Mouse (Mus musculus): ENCODE results near the gene Prkca. TPM values are rescaled to one million over a fixed set of nuclear protein-coding genes. Genes with fewer than 3 reads are reported as not detected.

Prkca gene
- polyA plus RNA-seq, 1 experiment from 2014 or later, result 8.5 TPM

- Histone ChIP-seq H3K9me3 (no peaks in the 10 kb centered on the region), H3K4me2 (replicated peaks) (no peak overlapping the region), H3K27me3 (replicated peaks) (no peaks in the 10 kb centered on the region), H3K4me1 (peaks cover 25% of the 10 kb centered on the region), H3K4me3 (no peak overlapping the region), H3K27ac (no peak overlapping the region), H3K36me3 (no peaks in the 10 kb centered on the region), H3K9ac (no peak overlapping the region)
- no peak for ATAC-seq (ENCODE audit: low FRiP score, low read depth)
- 89% methylated on average over 13 of the region's 13 CpGs for WGBS
Observed at GRCm38 (mm10) chr11:108221124-108221835, 122.4 kb downstream of the Prkca start.

DNA sequence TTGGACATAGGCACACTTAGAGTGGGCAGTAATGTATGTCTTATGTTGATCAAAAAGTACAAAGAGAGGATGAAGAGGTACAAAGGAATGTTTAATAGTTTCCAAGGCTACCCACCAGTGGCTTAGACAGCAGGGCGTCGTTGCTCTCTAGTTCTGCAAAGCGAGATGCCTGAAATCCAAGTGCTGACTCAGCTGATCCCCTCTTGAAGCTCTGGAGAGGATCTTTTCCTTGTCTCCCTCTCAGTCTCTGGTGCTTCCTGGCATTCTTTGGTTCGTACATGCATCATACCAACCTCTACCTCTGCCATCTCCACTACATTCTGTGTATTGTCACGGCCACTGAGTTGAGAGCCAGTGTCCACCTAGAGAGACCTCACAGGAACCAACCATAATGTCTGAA lies 123.1 kb downstream of the Prkca start:
- Histone ChIP-seq H3K36me3 (no peaks in the 10 kb centered on the region), H3K4me2 (replicated peaks) (no peak overlapping the region), H3K4me3 (no peak overlapping the region), H3K9me3 (no peaks in the 10 kb centered on the region), H3K27ac (no peak overlapping the region), H3K9ac (no peak overlapping the region), H3K4me1 (peaks cover 25% of the 10 kb centered on the region), H3K27me3 (replicated peaks) (no peaks in the 10 kb centered on the region)
- ATAC-seq (ENCODE audit: low FRiP score, low read depth), result no peak
- 90% methylated on average over 5 of the region's 5 CpGs for WGBS

- 85% methylated on average over 8 of the region's 8 CpGs for WGBS
- H3K4me1 ChIP-seq, result no peaks in the 10 kb centered on the region
- H3K4me2 ChIP-seq (replicated peaks), result no peak overlapping the region
- no peaks in the 10 kb centered on the region for H3K27me3 ChIP-seq (replicated peaks)
- ATAC-seq (ENCODE audit: low FRiP score, low read depth), result no peak
- no peaks in the 10 kb centered on the region for H3K36me3 ChIP-seq
- H3K9ac ChIP-seq, result no peak overlapping the region
- no peak overlapping the region for H3K4me3 ChIP-seq
- no peak overlapping the region for H3K27ac ChIP-seq
- H3K9me3 ChIP-seq, result no peaks in the 10 kb centered on the region
Observed at GRCm38 (mm10) chr11:108217043-108217442, 126.7 kb downstream of the Prkca start.

DNA sequence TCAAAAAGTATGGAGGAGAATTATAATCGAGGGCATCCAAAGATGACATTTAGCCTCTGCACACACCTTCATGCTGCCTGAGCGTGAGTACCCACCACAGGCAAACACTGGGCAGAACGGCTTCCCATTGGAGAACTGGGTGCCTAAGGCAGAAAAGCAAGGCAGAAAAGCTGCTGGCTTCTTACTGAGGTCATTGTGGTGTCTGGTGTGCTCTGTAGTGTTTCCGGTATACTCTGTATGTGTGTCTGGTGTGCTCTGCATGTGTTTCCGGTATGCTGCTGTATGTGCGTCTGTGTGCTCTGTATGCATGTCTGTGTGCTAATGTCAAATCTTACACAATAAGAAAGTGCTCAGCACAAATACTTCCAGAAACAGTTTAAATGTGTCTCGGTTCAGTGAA lies 127.7 kb downstream of the Prkca start:
- Histone ChIP-seq H3K36me3 (no peaks in the 10 kb centered on the region), H3K9me3 (no peaks in the 10 kb centered on the region), H3K27ac (no peak overlapping the region), H3K9ac (no peak overlapping the region), H3K4me3 (no peak overlapping the region), H3K27me3 (replicated peaks) (no peaks in the 10 kb centered on the region), H3K4me2 (replicated peaks) (no peak overlapping the region), H3K4me1 (no peaks in the 10 kb centered on the region)
- no peak for ATAC-seq (ENCODE audit: low FRiP score, low read depth)
- WGBS, result 88% methylated on average over 7 of the region's 7 CpGs

- Histone ChIP-seq H3K9ac (no peak overlapping the region), H3K36me3 (no peaks in the 10 kb centered on the region), H3K27me3 (replicated peaks) (no peaks in the 10 kb centered on the region), H3K4me2 (replicated peaks) (no peak overlapping the region), H3K9me3 (no peaks in the 10 kb centered on the region), H3K4me3 (no peak overlapping the region), H3K4me1 (no peaks in the 10 kb centered on the region), H3K27ac (no peak overlapping the region)
- no peak for ATAC-seq (ENCODE audit: low FRiP score, low read depth)
- WGBS, result 75% methylated on average over 8 of the region's 8 CpGs
Observed at GRCm38 (mm10) chr11:108215466-108215865, 128.3 kb downstream of the Prkca start.

DNA sequence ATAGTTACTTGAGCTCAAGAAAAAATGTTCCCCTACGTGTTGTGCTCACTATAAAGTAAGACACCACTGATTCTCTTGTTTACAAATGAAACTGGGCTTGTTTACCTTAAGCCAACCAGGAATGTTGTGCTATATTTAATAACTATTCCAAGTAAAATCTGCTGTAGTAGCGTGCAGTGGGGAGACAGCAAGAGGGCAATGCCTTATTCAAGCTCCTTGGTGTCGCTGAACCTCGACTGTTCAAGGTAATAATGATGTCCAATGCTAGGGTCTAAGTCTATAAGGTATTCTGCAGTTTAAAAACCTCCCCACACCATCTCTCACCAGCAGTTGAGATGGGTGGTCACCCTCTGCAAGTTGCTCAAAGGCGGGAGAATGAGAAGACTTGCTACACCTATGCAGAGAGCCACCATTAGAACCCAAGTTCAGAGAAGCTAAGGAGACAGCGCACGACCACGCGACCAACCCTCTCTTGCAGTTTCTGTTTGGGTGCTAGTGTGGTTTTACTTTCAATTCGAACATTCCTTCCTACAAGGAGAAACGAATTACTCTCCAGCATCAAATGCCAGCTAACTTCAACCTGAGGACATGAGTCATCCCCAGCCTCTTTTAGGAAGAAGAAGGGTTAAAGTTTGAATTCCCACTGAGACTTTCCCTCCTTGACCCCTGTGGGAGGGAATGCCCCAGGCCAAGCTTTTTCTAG lies 129.1 kb downstream of the Prkca start:
- 90% methylated on average over 11 of the region's 11 CpGs for WGBS
- ATAC-seq (ENCODE audit: low FRiP score, low read depth), result no peak
- no peak overlapping the region for H3K4me3 ChIP-seq
- H3K9me3 ChIP-seq, result no peaks in the 10 kb centered on the region
- no peak overlapping the region for H3K9ac ChIP-seq
- no peaks in the 10 kb centered on the region for H3K4me1 ChIP-seq
- H3K36me3 ChIP-seq, result no peaks in the 10 kb centered on the region
- no peak overlapping the region for H3K27ac ChIP-seq
- H3K4me2 ChIP-seq (replicated peaks), result no peak overlapping the region
- no peaks in the 10 kb centered on the region for H3K27me3 ChIP-seq (replicated peaks)

DNA sequence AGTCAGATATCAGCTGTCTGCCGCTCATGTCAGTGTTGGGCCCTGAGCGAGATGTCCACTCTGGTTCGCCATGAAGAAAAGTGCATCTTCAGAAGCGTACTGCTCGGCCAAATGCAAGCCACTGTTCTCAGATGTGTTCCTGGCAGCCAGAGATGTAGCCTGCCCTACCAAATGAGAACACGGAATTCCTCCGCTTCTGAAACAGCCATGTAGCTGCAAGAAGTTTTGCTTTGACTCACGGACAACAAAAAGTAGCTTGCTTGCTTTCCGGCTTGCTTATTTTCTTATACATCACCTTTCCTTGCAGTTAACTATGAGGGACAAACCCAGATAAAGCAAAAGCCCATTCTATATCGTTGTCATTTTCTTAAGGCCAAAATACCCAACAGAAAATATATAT lies 129.9 kb downstream of the Prkca start:
- Histone ChIP-seq H3K27ac (no peak overlapping the region), H3K4me2 (replicated peaks) (no peak overlapping the region), H3K9me3 (no peaks in the 10 kb centered on the region), H3K4me1 (no peaks in the 10 kb centered on the region), H3K27me3 (replicated peaks) (no peaks in the 10 kb centered on the region), H3K4me3 (no peak overlapping the region), H3K9ac (no peak overlapping the region), H3K36me3 (no peaks in the 10 kb centered on the region)
- no peak for ATAC-seq (ENCODE audit: low FRiP score, low read depth)
- WGBS, result 95% methylated on average over 10 of the region's 10 CpGs

GRCm38 (mm10) chr11:108212638-108213037 lies 131.1 kb downstream of the Prkca start:
- Histone ChIP-seq H3K4me3 (no peak overlapping the region), H3K4me2 (replicated peaks) (no peak overlapping the region), H3K9ac (no peak overlapping the region), H3K4me1 (no peaks in the 10 kb centered on the region), H3K27ac (no peak overlapping the region), H3K36me3 (no peaks in the 10 kb centered on the region), H3K9me3 (no peaks in the 10 kb centered on the region), H3K27me3 (replicated peaks) (no peaks in the 10 kb centered on the region)
- ATAC-seq (ENCODE audit: low FRiP score, low read depth), result no peak
- 89% methylated on average over 5 of the region's 5 CpGs for WGBS

GRCm38 (mm10) chr11:108212030-108212429 lies 131.7 kb downstream of the Prkca start:
- ATAC-seq (ENCODE audit: low FRiP score, low read depth), result no peak
- H3K4me1 ChIP-seq, result no peaks in the 10 kb centered on the region
- no peak overlapping the region for H3K9ac ChIP-seq
- H3K9me3 ChIP-seq, result no peaks in the 10 kb centered on the region
- 99% methylated on average over 6 of the region's 6 CpGs for WGBS
- H3K27me3 ChIP-seq (replicated peaks), result no peaks in the 10 kb centered on the region
- no peaks in the 10 kb centered on the region for H3K36me3 ChIP-seq
- no peak overlapping the region for H3K4me2 ChIP-seq (replicated peaks)
- no peak overlapping the region for H3K27ac ChIP-seq
- H3K4me3 ChIP-seq, result no peak overlapping the region

DNA sequence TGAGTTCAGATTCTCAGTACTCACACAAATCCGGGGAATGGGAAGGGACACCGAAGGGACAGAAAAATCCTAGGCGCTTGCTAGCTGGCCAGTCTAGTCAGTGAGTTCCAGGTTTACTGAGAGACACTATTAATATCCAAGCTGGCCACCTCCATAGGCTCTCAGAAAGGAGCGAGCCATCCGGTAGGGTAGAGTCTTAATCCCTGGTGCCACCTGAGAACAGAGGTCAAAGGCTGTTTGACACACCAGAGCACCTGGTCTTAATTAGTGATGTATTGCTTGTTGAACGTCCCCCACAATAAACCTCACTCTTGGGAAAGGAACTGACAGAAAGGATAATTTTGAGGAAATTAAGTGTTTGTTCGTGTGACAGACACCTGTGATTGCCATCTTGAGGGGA lies 133.0 kb downstream of the Prkca start:
- Histone ChIP-seq H3K4me2 (replicated peaks) (no peak overlapping the region), H3K36me3 (no peaks in the 10 kb centered on the region), H3K9me3 (no peaks in the 10 kb centered on the region), H3K4me3 (no peak overlapping the region), H3K27ac (no peak overlapping the region), H3K4me1 (no peaks in the 10 kb centered on the region), H3K27me3 (replicated peaks) (no peaks in the 10 kb centered on the region), H3K9ac (no peak overlapping the region)
- ATAC-seq (ENCODE audit: low FRiP score, low read depth), result no peak
- 88% methylated on average over 7 of the region's 7 CpGs for WGBS

DNA sequence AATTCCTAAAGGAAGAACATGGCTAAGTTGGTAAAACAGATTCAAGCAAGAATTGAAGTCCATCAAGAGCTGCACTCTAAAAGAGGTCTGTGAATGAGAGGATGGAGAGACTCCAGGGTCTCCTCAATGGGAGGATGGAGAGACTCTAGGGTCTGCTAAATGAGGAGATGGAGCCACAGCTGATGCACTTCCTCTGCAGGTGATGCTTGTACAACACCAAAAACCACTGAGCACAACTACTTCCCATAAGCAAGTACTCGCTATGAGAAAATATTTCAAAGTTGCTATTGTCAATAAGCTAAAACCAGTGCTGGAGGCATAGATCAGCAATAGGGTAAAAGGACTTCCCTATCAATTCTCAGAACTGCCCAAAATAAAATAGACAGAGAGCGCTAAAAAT lies 137.1 kb downstream of the Prkca start:
- 98% methylated on average over 2 of the region's 2 CpGs for WGBS

DNA sequence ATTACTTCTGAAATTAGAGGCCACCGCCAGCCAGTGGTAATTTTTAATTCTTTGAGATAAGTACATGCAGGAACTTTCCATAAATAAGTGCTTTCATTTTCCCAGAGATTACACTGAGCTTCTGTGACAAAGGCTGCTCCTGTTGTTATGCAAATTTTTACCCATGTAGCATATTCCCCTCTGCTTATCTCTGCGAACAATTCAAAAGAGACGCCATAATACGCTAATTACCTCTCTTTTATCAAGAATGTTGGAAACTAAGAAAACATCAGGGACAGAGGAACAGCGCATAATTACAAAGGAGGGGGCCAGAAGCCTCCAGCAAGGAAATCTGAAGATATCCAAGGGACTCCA lies 138.9 kb downstream of the Prkca start:
- ATAC-seq (ENCODE audit: low FRiP score, low read depth), result no peak

More for the DNA sequence above, 137.1 kb downstream of the Prkca start:
- no peaks in the 10 kb centered on the region for H3K9me3 ChIP-seq
- H3K4me1 ChIP-seq, result peaks cover 7% of the 10 kb centered on the region; the same call in 1 of the 2 replicates
- ATAC-seq (ENCODE audit: low FRiP score, low read depth), result no peak
- H3K9ac ChIP-seq, result no peak overlapping the region
- no peaks in the 10 kb centered on the region for H3K36me3 ChIP-seq
- H3K27me3 ChIP-seq (replicated peaks), result no peaks in the 10 kb centered on the region
- no peak overlapping the region for H3K4me2 ChIP-seq (replicated peaks)
- H3K27ac ChIP-seq, result no peak overlapping the region
- H3K4me3 ChIP-seq, result no peak overlapping the region

More for the DNA sequence above, 138.9 kb downstream of the Prkca start:
- no peak overlapping the region for H3K4me3 ChIP-seq
- no peak overlapping the region for H3K9ac ChIP-seq
- no peak overlapping the region for H3K27ac ChIP-seq
- peaks cover 7% of the 10 kb centered on the region; the same call in 1 of the 2 replicates for H3K4me1 ChIP-seq
- no peaks in the 10 kb centered on the region for H3K9me3 ChIP-seq
- 30% methylated on average over 5 of the region's 5 CpGs for WGBS
- no peaks in the 10 kb centered on the region for H3K36me3 ChIP-seq
- no peaks in the 10 kb centered on the region for H3K27me3 ChIP-seq (replicated peaks)
- no peak overlapping the region for H3K4me2 ChIP-seq (replicated peaks)

Data from neural tube, embryonic 12.5 days (tissue).